Mouse (Mus musculus) CH12.LX (cell line): Measurements from ENCODE around the gene Fdxr.

ENCODE experiments used
- CTCF ChIP-seq, 2 experiments: IDR thresholded peaks in 1 of 2; conservative IDR thresholded peaks in 1 of 2; 2 replicates each; pipeline ENCODE4 v1.5.1; 2011 to 2012; ENCODE audit warnings: low read depth in 2 of 2, low read length in 2 of 2, improper control_type of control experiment in 1 of 2, inconsistent platforms in 1 of 2, mild to moderate bottlenecking in 1 of 2, moderate library complexity in 1 of 2
- EP300 ChIP-seq: IDR thresholded peaks from 2 replicates; pipeline ENCODE4 v1.6.1; 2011; ENCODE audit warnings: low read length, improper control_type of control experiment
- MAX ChIP-seq: IDR thresholded peaks from 2 replicates; pipeline ENCODE4 v1.6.1; 2011; ENCODE audit warnings: low read length, improper control_type of control experiment
- NELFE ChIP-seq: IDR thresholded peaks from 2 replicates; pipeline ENCODE4 v1.6.1; 2011; ENCODE audit warnings: low read depth, low read length, improper control_type of control experiment
- POLR2A ChIP-seq: IDR thresholded peaks from 2 replicates; pipeline ENCODE4 v1.6.1; 2011; ENCODE audit warnings: low read depth, mild to moderate bottlenecking, improper control_type of control experiment, low read length
- UBTF ChIP-seq: IDR thresholded peaks from 2 replicates; pipeline ENCODE4 v1.6.1; 2012; ENCODE audit warnings: low read depth, mild to moderate bottlenecking, inconsistent platforms, low read length, improper control_type of control experiment, moderate library complexity
- ZMIZ1 ChIP-seq: IDR thresholded peaks from 2 replicates; pipeline ENCODE4 v1.6.1; 2012; ENCODE audit warnings: low read depth, mild to moderate bottlenecking, inconsistent platforms, low read length, improper control_type of control experiment

DNA sequence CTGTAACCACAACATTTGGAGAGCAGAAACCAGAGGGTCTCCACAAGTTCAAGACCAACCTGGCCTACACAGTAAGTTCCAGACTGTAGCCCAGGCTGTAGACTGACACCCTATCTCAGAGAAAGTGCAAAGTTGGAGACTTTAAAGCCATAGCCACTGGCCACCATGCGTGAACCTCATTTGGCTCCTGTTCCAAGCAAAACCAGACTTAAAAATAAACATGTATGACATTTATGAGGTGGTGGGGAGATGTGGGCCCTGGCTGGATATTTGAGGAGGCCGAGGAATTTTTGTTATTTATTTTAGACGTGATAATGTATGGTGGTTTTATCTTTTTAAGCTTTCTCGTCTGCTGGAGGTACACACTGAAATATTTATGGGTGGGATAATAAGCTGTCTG is 17.7 kb downstream of the Fdxr start:
- TF ChIP-seq UBTF (no peak), NELFE (no peak), ZMIZ1 (no peak), CTCF (conservative IDR thresholded peaks at IDR 0.05 in 1 of 2, IDR thresholded peaks at IDR 0.05 in 1 of 2; ENCODE audit: low read depth in 2 of 2, low read length in 2 of 2) (no peak), EP300 (no peak), POLR2A (no peak), MAX (no peak)
